Comparison of ENCODE assay signal across 14 mouse cellular contexts in the genomic region with DNA sequence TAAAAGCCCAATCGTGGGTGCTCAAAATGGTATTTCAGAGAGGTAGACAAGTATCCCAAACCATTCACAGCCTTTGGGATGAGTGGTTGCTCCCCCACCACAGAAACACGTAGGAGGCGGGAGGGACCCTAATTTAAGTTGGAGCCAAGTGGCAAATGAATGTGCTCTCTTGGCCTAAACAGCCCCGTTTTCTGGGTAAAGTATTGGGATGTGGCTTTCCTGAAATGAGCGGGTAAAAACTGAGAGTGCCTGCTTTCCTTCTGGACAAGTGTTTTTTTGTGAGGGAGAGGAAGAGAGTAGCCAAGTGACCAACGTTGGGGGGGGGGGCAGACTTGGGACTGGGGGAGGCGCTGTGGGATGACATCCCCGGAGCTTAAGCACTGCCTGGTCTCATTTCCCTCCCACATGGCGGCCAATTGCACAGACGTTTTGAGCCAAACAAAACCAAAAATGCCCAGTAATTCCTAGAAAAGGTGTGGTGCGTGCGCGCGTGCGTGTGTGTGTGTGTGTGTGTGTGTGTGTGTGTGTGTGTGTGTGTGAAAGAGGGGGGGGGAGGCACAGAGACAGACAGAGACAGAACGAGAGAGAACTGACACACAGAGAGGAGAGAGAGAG. TPM values are rescaled to one million over a fixed set of nuclear protein-coding genes. Genes with fewer than 3 reads are reported as not detected.
DNase-seq lines count a peak whose midpoint lies in the region; ATAC-seq and TF ChIP-seq lines count a peak whose summit lies in the region.
"Had no signal": no experiment of that assay in that cellular context is flagged by ENCODE, and none has a peak within 500 bp of the region (broad histone marks: within the 10 kb centered on the region; RNA-seq: fewer than 3 reads in every experiment).

No protein-coding gene starts in this region.

- H3K4me1 ChIP-seq in forebrain, embryonic 10.5 days, result peaks cover 11% of the 10 kb centered on the region
- peaks cover 5% of the 10 kb centered on the region for H3K4me1 ChIP-seq in forebrain, embryonic 11.5 days (replicated peaks; ENCODE audit: control insufficient read depth, insufficient read depth, low read length)
- H3K4me1 ChIP-seq in midbrain, embryonic 11.5 days (ENCODE audit: control insufficient read depth, insufficient read depth, low read length), result no peaks in the 10 kb centered on the region
- no peaks in the 10 kb centered on the region for H3K4me1 ChIP-seq in midbrain, postnatal 0 days (ENCODE audit: insufficient read depth, low read length)
- peaks cover 4% of the 10 kb centered on the region for H3K4me1 ChIP-seq in small intestine, adult 2 months (ENCODE audit: control insufficient read depth, insufficient read depth, insufficient read length, low read length)

- H3K4me2 ChIP-seq in forebrain, embryonic 11.5 days (ENCODE audit: low read depth, low read length, severe bottlenecking), result no peak overlapping the region
- H3K4me2 ChIP-seq in midbrain, embryonic 11.5 days, result no peak overlapping the region
- no peak overlapping the region for H3K4me2 ChIP-seq in midbrain, postnatal 0 days (ENCODE audit: low read depth, low read length, poor library complexity, severe bottlenecking)

- no peak overlapping the region for H3K4me3 ChIP-seq in forebrain, embryonic 10.5 days
- no peak overlapping the region for H3K4me3 ChIP-seq in forebrain, embryonic 11.5 days (ENCODE audit: low read depth, low read length)
- no peak overlapping the region for H3K4me3 ChIP-seq in midbrain, embryonic 11.5 days (ENCODE audit: low read depth, low read length)
- H3K4me3 ChIP-seq in midbrain, postnatal 0 days (ENCODE audit: low read depth, low read length), result no peak overlapping the region
- H3K4me3 ChIP-seq in small intestine, adult 2 months (ENCODE audit: low read depth, low read length), result peak overlapping the region; percentile 48; the same call in 1 of the 2 replicates

- under 1% methylated on average over 16 of the region's 16 CpGs for WGBS in forebrain, embryonic 10.5 days
- 3% methylated on average over 16 of the region's 16 CpGs for WGBS in forebrain, embryonic 11.5 days
- under 1% methylated on average over 16 of the region's 16 CpGs for WGBS in midbrain, embryonic 11.5 days
- under 1% methylated on average over 16 of the region's 16 CpGs for WGBS in midbrain, postnatal 0 days
- 6% methylated on average over 16 of the region's 16 CpGs for WGBS in small intestine, adult 2 months

- H3K27me3 ChIP-seq in forebrain, embryonic 10.5 days (ENCODE audit: poor library complexity, severe bottlenecking), result peaks cover 100% of the 10 kb centered on the region
- peaks cover 95% of the 10 kb centered on the region for H3K27me3 ChIP-seq in forebrain, embryonic 11.5 days (ENCODE audit: control insufficient read depth, insufficient read depth, low read length)
- H3K27me3 ChIP-seq in midbrain, embryonic 11.5 days (ENCODE audit: control insufficient read depth, insufficient read depth, low read length), result peaks cover 97% of the 10 kb centered on the region
- peaks cover 91% of the 10 kb centered on the region for H3K27me3 ChIP-seq in midbrain, postnatal 0 days (ENCODE audit: insufficient read depth, low read length)
- peaks cover 63% of the 10 kb centered on the region for H3K27me3 ChIP-seq in small intestine, adult 2 months (ENCODE audit: control insufficient read depth, insufficient read depth, low read length)

- H3K27ac ChIP-seq in forebrain, embryonic 10.5 days, result no peak overlapping the region
- no peak overlapping the region for H3K27ac ChIP-seq in forebrain, embryonic 11.5 days (ENCODE audit: low read depth, low read length)
- H3K27ac ChIP-seq in midbrain, embryonic 11.5 days (ENCODE audit: low read depth, low read length), result no peak overlapping the region
- H3K27ac ChIP-seq in midbrain, postnatal 0 days (ENCODE audit: low read depth, low read length), result no peak overlapping the region
- H3K27ac ChIP-seq in small intestine, adult 2 months (ENCODE audit: insufficient read depth, low read depth, low read length), result no peak overlapping the region
- H3K27ac ChIP-seq: embryonic facial prominence, embryonic 13.5 days had no signal

- no peak overlapping the region for H3K9ac ChIP-seq in forebrain, embryonic 11.5 days (ENCODE audit: low read length)
- no peak overlapping the region for H3K9ac ChIP-seq in midbrain, embryonic 11.5 days (ENCODE audit: low read length)
- H3K9ac ChIP-seq in midbrain, postnatal 0 days (replicated peaks; ENCODE audit: low read length, poor library complexity, severe bottlenecking), result no peak overlapping the region

- no peak for TF ChIP-seq POLR2A in small intestine, adult 2 months (IDR thresholded peaks at IDR 0.05; ENCODE audit: low read depth, low read length)

- H3K9me3 ChIP-seq in forebrain, embryonic 10.5 days, result no peaks in the 10 kb centered on the region
- no peaks in the 10 kb centered on the region for H3K9me3 ChIP-seq in forebrain, embryonic 11.5 days (ENCODE audit: control insufficient read depth, low read length)
- H3K9me3 ChIP-seq in midbrain, embryonic 11.5 days (ENCODE audit: control insufficient read depth, low read length), result no peaks in the 10 kb centered on the region
- no peaks in the 10 kb centered on the region for H3K9me3 ChIP-seq in midbrain, postnatal 0 days (ENCODE audit: low read length)
- H3K9me3 ChIP-seq: embryonic facial prominence, embryonic 13.5 days; megakaryocyte, embryonic 14.5 days had no signal

- peak; percentile 34 for DNase-seq in forebrain, embryonic 10.5 days (ENCODE audit: extremely low spot score, low spot score)
- DNase-seq in forebrain, embryonic 11.5 days (ENCODE audit: low spot score), result no peak
- DNase-seq in midbrain, embryonic 11.5 days (ENCODE audit: low spot score, missing footprints), result peak; percentile 93
- DNase-seq in midbrain, postnatal 0 days (ENCODE audit: low spot score), result no peak
- DNase-seq in kidney, postnatal 25 days, result peak; percentile 58
- no peak for DNase-seq in cerebellum, adult 11 months
- DNase-seq in spleen, postnatal 10 days (ENCODE audit: low spot score in 2 of 2), result no peak
- DNase-seq: cerebellum, adult 9-11 months; right cerebral cortex, postnatal 25 days had no signal

- no peak for ATAC-seq in forebrain, embryonic 11.5 days (replicated peaks; ENCODE audit: low FRiP score)
- ATAC-seq in midbrain, embryonic 11.5 days (ENCODE audit: low FRiP score), result no peak
- no peak for ATAC-seq in midbrain, postnatal 0 days (ENCODE audit: low FRiP score)

- TF ChIP-seq CTCF in midbrain, postnatal 0 days (IDR thresholded peaks at IDR 0.05), result no peak
- no peak for TF ChIP-seq CTCF in small intestine, adult 2 months (IDR thresholded peaks at IDR 0.05; ENCODE audit: extremely low read depth, insufficient read length, insufficient replicate concordance, low read depth, low read length)

- no peaks in the 10 kb centered on the region for H3K36me3 ChIP-seq in forebrain, embryonic 10.5 days (replicated peaks)
- H3K36me3 ChIP-seq in forebrain, embryonic 11.5 days (ENCODE audit: control insufficient read depth, insufficient read depth, low read length), result no peaks in the 10 kb centered on the region
- H3K36me3 ChIP-seq in midbrain, embryonic 11.5 days (ENCODE audit: control insufficient read depth, insufficient read depth, low read length), result no peaks in the 10 kb centered on the region
- H3K36me3 ChIP-seq in midbrain, postnatal 0 days (ENCODE audit: insufficient read depth, low read length), result no peaks in the 10 kb centered on the region
- H3K36me3 ChIP-seq in small intestine, adult 2 months (ENCODE audit: control insufficient read depth, insufficient read depth, low read length), result no peaks in the 10 kb centered on the region
- H3K36me3 ChIP-seq: embryonic facial prominence, embryonic 13.5 days had no signal

RNA-seq across cellular contexts. Expression of a gene that starts 0.7 kb away (rescaled TPM):
- 0.10 TPM in 1 of 2 replicates, not detected in the other for polyA plus RNA-seq in forebrain, embryonic 10.5 days (2016; fragmentation: Nextera tagmentation; extraction: Ambion mirVana)
- polyA plus RNA-seq in forebrain, embryonic 11.5 days (2014; fragmentation: Nextera tagmentation; extraction: Ambion mirVana), result 0.08 and 0.19 TPM in 2 replicates
- polyA plus RNA-seq in midbrain, embryonic 11.5 days (2014; fragmentation: Nextera tagmentation; extraction: Ambion mirVana), result 0.07 and 0.14 TPM in 2 replicates
- total RNA-seq in midbrain, postnatal 0 days (2014; rRNA removed), result 11.6 TPM in 1 of 2 replicates, not detected in the other
- not detected in 2 replicates for polyA plus RNA-seq in midbrain, postnatal 0 days (2015; fragmentation: Nextera tagmentation; extraction: Ambion mirVana)
- 0.42 and 0.48 TPM in 2 replicates for polyA plus RNA-seq in small intestine, adult 2 months (2012; rRNA removed)
- total RNA-seq: heart, adult 2 months had no signal

RNA-seq across cellular contexts. Expression of a gene that starts 0.7 kb away (rescaled TPM):
- not detected in 2 replicates for polyA plus RNA-seq in forebrain, embryonic 10.5 days (2016; fragmentation: Nextera tagmentation; extraction: Ambion mirVana)
- polyA plus RNA-seq in forebrain, embryonic 11.5 days (2014; fragmentation: Nextera tagmentation; extraction: Ambion mirVana), result not detected in 2 replicates
- not detected in 2 replicates for polyA plus RNA-seq in midbrain, embryonic 11.5 days (2014; fragmentation: Nextera tagmentation; extraction: Ambion mirVana)
- 1.2 TPM in 1 of 2 replicates, not detected in the other for total RNA-seq in midbrain, postnatal 0 days (2014; rRNA removed)
- not detected in 2 replicates for polyA plus RNA-seq in midbrain, postnatal 0 days (2015; fragmentation: Nextera tagmentation; extraction: Ambion mirVana)
- polyA plus RNA-seq in small intestine, adult 2 months (2012; rRNA removed), result 1.2 and 2.9 TPM in 2 replicates
- polyA plus RNA-seq: embryonic facial prominence, embryonic 13.5 days; liver, embryonic 16.5 days had no signal

RNA-seq across cellular contexts. Expression of a gene that starts 6.6 kb away (rescaled TPM):
- not detected in 2 replicates for polyA plus RNA-seq in forebrain, embryonic 10.5 days (2016; fragmentation: Nextera tagmentation; extraction: Ambion mirVana)
- not detected in 2 replicates for polyA plus RNA-seq in forebrain, embryonic 11.5 days (2014; fragmentation: Nextera tagmentation; extraction: Ambion mirVana)
- polyA plus RNA-seq in midbrain, embryonic 11.5 days (2014; fragmentation: Nextera tagmentation; extraction: Ambion mirVana), result 0.11 TPM in 1 of 2 replicates, not detected in the other
- total RNA-seq in midbrain, postnatal 0 days (2014; rRNA removed), result 0.05 TPM in 1 of 2 replicates, not detected in the other
- polyA plus RNA-seq in midbrain, postnatal 0 days (2015; fragmentation: Nextera tagmentation; extraction: Ambion mirVana), result not detected in 2 replicates
- 0.60 and 3.1 TPM in 2 replicates for polyA plus RNA-seq in small intestine, adult 2 months (2012; rRNA removed)

RNA-seq across cellular contexts. Expression of a gene that starts 13.5 kb away (rescaled TPM):
- polyA plus RNA-seq in forebrain, embryonic 10.5 days (2016; fragmentation: Nextera tagmentation; extraction: Ambion mirVana), result not detected in 2 replicates
- not detected in 2 replicates for polyA plus RNA-seq in forebrain, embryonic 11.5 days (2014; fragmentation: Nextera tagmentation; extraction: Ambion mirVana)
- polyA plus RNA-seq in midbrain, embryonic 11.5 days (2014; fragmentation: Nextera tagmentation; extraction: Ambion mirVana), result not detected in 2 replicates
- not detected in 2 replicates for total RNA-seq in midbrain, postnatal 0 days (2014; rRNA removed)
- not detected in 2 replicates for polyA plus RNA-seq in midbrain, postnatal 0 days (2015; fragmentation: Nextera tagmentation; extraction: Ambion mirVana)
- polyA plus RNA-seq in small intestine, adult 2 months (2012; rRNA removed), result 0.24 and 0.34 TPM in 2 replicates
- polyA plus RNA-seq: liver, embryonic 16.5 days had no signal

RNA-seq across cellular contexts. Expression of a gene that starts 15.5 kb away (rescaled TPM):
- polyA plus RNA-seq in forebrain, embryonic 10.5 days (2016; fragmentation: Nextera tagmentation; extraction: Ambion mirVana), result not detected in 2 replicates
- polyA plus RNA-seq in forebrain, embryonic 11.5 days (2014; fragmentation: Nextera tagmentation; extraction: Ambion mirVana), result not detected in 2 replicates
- not detected in 2 replicates for polyA plus RNA-seq in midbrain, embryonic 11.5 days (2014; fragmentation: Nextera tagmentation; extraction: Ambion mirVana)
- not detected in 2 replicates for total RNA-seq in midbrain, postnatal 0 days (2014; rRNA removed)
- not detected in 2 replicates for polyA plus RNA-seq in midbrain, postnatal 0 days (2015; fragmentation: Nextera tagmentation; extraction: Ambion mirVana)
- 0.04 and 0.10 TPM in 2 replicates for polyA plus RNA-seq in small intestine, adult 2 months (2012; rRNA removed)
- polyA plus RNA-seq: liver, embryonic 16.5 days had no signal

Comparison
In these comparisons a context has a peak if more than half of its experiments do, and no peak if none do; other contexts are left out.
1. DNase-seq: peak in forebrain, embryonic 10.5 days (single experiment), midbrain, embryonic 11.5 days (single experiment) and kidney, postnatal 25 days (2 of 2); none in forebrain, embryonic 11.5 days (single experiment), midbrain, postnatal 0 days (single experiment), cerebellum, adult 11 months (single experiment) and spleen, postnatal 10 days (0 of 2).